Mouse (Mus musculus) embryonic facial prominence, embryonic 15.5 days (tissue): ENCODE measurements around the gene Bcat1. TPM values are rescaled to one million over a fixed set of nuclear protein-coding genes. Genes with fewer than 3 reads are reported as not detected.
A peak's percentile ranks its signal among the peaks of the same experiment; 100 is the strongest.
"Not testable (repeated sequence)": the region's sequence is repeated elsewhere in the genome, so short reads cannot be mapped to it uniquely, and the experiment has no call there.

ENCODE experiments used
- ATAC-seq: fragments of 200-750 bp; cut with Nextera tagmentation; 2 replicates; pipeline ENCODE4 v1.8.0; 2017; ENCODE audit warnings: low read depth, moderate TSS enrichment; ENCODE audit not compliant: insufficient number of reproducible peaks, low FRiP score, low TSS enrichment
- H3K27ac ChIP-seq: fragments of 300-500 bp; sonication (generic); replicated peaks from 2 replicates; pipeline ENCODE4 v1.5.1; 2015; ENCODE audit warnings: mild to moderate bottlenecking, inconsistent platforms
- H3K27me3 ChIP-seq: fragments of 300-500 bp; sonication (generic); 2 replicates; pipeline ENCODE4 v1.6.1; 2015; ENCODE audit warnings: inconsistent platforms
- H3K36me3 ChIP-seq: fragments of 300-500 bp; sonication (generic); 2 replicates; pipeline ENCODE4 v1.6.1; 2015; ENCODE audit warnings: mild to moderate bottlenecking, inconsistent platforms
- H3K4me1 ChIP-seq: fragments of 300-500 bp; sonication (generic); 2 replicates; pipeline ENCODE4 v1.6.1; 2015; ENCODE audit warnings: inconsistent platforms
- H3K4me2 ChIP-seq: fragments of 300-500 bp; sonication (generic); replicated peaks from 2 replicates; pipeline ENCODE4 v1.6.1; 2015; ENCODE audit warnings: mild to moderate bottlenecking, inconsistent platforms
- H3K4me3 ChIP-seq: fragments of 300-500 bp; sonication (generic); replicated peaks from 2 replicates; pipeline ENCODE4 v1.5.1; 2015; ENCODE audit warnings: mild to moderate bottlenecking, inconsistent platforms
- H3K9ac ChIP-seq: fragments of 300-500 bp; sonication (generic); 2 replicates; pipeline ENCODE4 v1.6.1; 2015; ENCODE audit warnings: inconsistent platforms
- H3K9me3 ChIP-seq: fragments of 300-500 bp; sonication (generic); replicated peaks from 2 replicates; pipeline ENCODE4 v1.6.1; 2016; ENCODE audit warnings: inconsistent platforms
- WGBS: fragments of 180-500 bp; shearing (Covaris S2); methylation state at CpG from one replicate; pipeline ENCODE4 v1.1.7; 2015; 5-methylcytosine and 5-hydroxymethylcytosine counted together
- polyA plus RNA-seq: library from polyadenylated mRNA; unstranded; fragments of >200 nt; fragmentation: Nextera tagmentation; extraction: Ambion mirVana; gene quantifications from 2 replicates; pipeline ENCODE4 v1.2.1, GENCODE M21; 2015

The Bcat1 gene
- polyA plus RNA-seq, 1 experiment from 2014 or later, result 22.7 TPM

- Histone ChIP-seq H3K4me1 (peaks cover 5% of the 10 kb centered on the region; the same call in 1 of the 2 replicates), H3K27me3 (no peaks in the 10 kb centered on the region), H3K9me3 (no peaks in the 10 kb centered on the region), H3K27ac (no peak within 1 kb of the TSS), H3K4me3 (no peak within 1 kb of the TSS), H3K4me2 (no peak within 1 kb of the TSS), H3K36me3 (no peaks in the 10 kb centered on the region), H3K9ac (no peak within 1 kb of the TSS)
- ATAC-seq, result no peak
- WGBS, result 78% methylated on average over 6 of the region's 6 CpGs
Observed at GRCm38 (mm10) chr6:145115476-145116097, 39.6 kb upstream of the Bcat1 start, which contains the start of gene Lrmp. Gene Lrmp, plus strand, starts transcription at chr6:145115653.

GRCm38 (mm10) chr6:145114561-145114960 is 38.6 kb upstream of the Bcat1 start:
- ATAC-seq, result no peak
- H3K9ac ChIP-seq, result no peak overlapping the region
- peaks cover 5% of the 10 kb centered on the region; the same call in 1 of the 2 replicates for H3K4me1 ChIP-seq
- H3K9me3 ChIP-seq, result no peaks in the 10 kb centered on the region
- H3K36me3 ChIP-seq, result no peaks in the 10 kb centered on the region
- no peak overlapping the region for H3K27ac ChIP-seq
- no peak overlapping the region for H3K4me3 ChIP-seq
- WGBS, result 69% methylated on average over 2 of the region's 2 CpGs
- no peak overlapping the region for H3K4me2 ChIP-seq
- H3K27me3 ChIP-seq, result no peaks in the 10 kb centered on the region

GRCm38 (mm10) chr6:145112865-145113264 is 36.9 kb upstream of the Bcat1 start:
- H3K9me3 ChIP-seq, result no peaks in the 10 kb centered on the region
- peaks cover 5% of the 10 kb centered on the region; the same call in 1 of the 2 replicates for H3K4me1 ChIP-seq
- no peak overlapping the region for H3K4me3 ChIP-seq
- no peaks in the 10 kb centered on the region for H3K27me3 ChIP-seq
- H3K9ac ChIP-seq, result no peak overlapping the region
- 55% methylated on average over 6 of the region's 6 CpGs for WGBS
- H3K27ac ChIP-seq, result no peak overlapping the region
- no peak for ATAC-seq
- H3K36me3 ChIP-seq, result no peaks in the 10 kb centered on the region
- no peak overlapping the region for H3K4me2 ChIP-seq

GRCm38 (mm10) chr6:145110786-145111185 is 34.8 kb upstream of the Bcat1 start:
- Histone ChIP-seq H3K36me3 (no peaks in the 10 kb centered on the region), H3K27ac (no peak overlapping the region), H3K9me3 (no peaks in the 10 kb centered on the region), H3K4me1 (no peaks in the 10 kb centered on the region), H3K27me3 (no peaks in the 10 kb centered on the region), H3K4me3 (no peak overlapping the region), H3K9ac (no peak overlapping the region), H3K4me2 (no peak overlapping the region)
- ATAC-seq, result no peak
- 92% methylated on average over 4 of the region's 4 CpGs for WGBS

GRCm38 (mm10) chr6:145106163-145106842 is 30.3 kb upstream of the Bcat1 start:
- H3K27ac ChIP-seq, result no peak overlapping the region
- H3K9ac ChIP-seq, result no peak overlapping the region
- no peak overlapping the region for H3K4me3 ChIP-seq
- no peaks in the 10 kb centered on the region for H3K27me3 ChIP-seq
- no peak overlapping the region for H3K4me2 ChIP-seq
- H3K9me3 ChIP-seq, result no peaks in the 10 kb centered on the region
- H3K4me1 ChIP-seq, result peaks cover 5% of the 10 kb centered on the region; the same call in 1 of the 2 replicates
- no peaks in the 10 kb centered on the region for H3K36me3 ChIP-seq
- WGBS, result 85% methylated on average over 5 of the region's 6 CpGs
- no peak for ATAC-seq

GRCm38 (mm10) chr6:145105439-145105838 is 29.5 kb upstream of the Bcat1 start:
- Histone ChIP-seq H3K4me2 (no peak overlapping the region), H3K36me3 (no peaks in the 10 kb centered on the region), H3K9me3 (no peaks in the 10 kb centered on the region), H3K9ac (no peak overlapping the region), H3K27me3 (no peaks in the 10 kb centered on the region), H3K4me1 (peaks cover 5% of the 10 kb centered on the region; the same call in 1 of the 2 replicates), H3K27ac (no peak overlapping the region), H3K4me3 (no peak overlapping the region)
- 93% methylated on average over 10 of the region's 10 CpGs for WGBS
- ATAC-seq, result no peak

- no peaks in the 10 kb centered on the region for H3K27me3 ChIP-seq
- H3K27ac ChIP-seq, result peak overlapping the region; percentile 72
- no peaks in the 10 kb centered on the region for H3K36me3 ChIP-seq
- 41% methylated on average over 10 of the region's 10 CpGs for WGBS
- H3K9ac ChIP-seq, result no peak overlapping the region
- peaks cover 5% of the 10 kb centered on the region; the same call in 1 of the 2 replicates for H3K4me1 ChIP-seq
- H3K4me3 ChIP-seq, result no peak overlapping the region
- ATAC-seq, result peak; percentile 57; the same call in 1 of the 2 replicates
- no peaks in the 10 kb centered on the region for H3K9me3 ChIP-seq
- H3K4me2 ChIP-seq, result no peak overlapping the region
Observed at GRCm38 (mm10) chr6:145104241-145104939, 28.4 kb upstream of the Bcat1 start.

- no peak overlapping the region for H3K4me3 ChIP-seq
- ATAC-seq, result no peak
- H3K4me2 ChIP-seq, result no peak overlapping the region
- peaks cover 5% of the 10 kb centered on the region; the same call in 1 of the 2 replicates for H3K4me1 ChIP-seq
- H3K9me3 ChIP-seq, result no peaks in the 10 kb centered on the region
- WGBS, result 59% methylated on average over 9 of the region's 9 CpGs
- H3K9ac ChIP-seq, result no peak overlapping the region
- no peak overlapping the region for H3K27ac ChIP-seq
- H3K27me3 ChIP-seq, result no peaks in the 10 kb centered on the region
- H3K36me3 ChIP-seq, result no peaks in the 10 kb centered on the region
Observed at GRCm38 (mm10) chr6:145100923-145101322, 24.9 kb upstream of the Bcat1 start.

- Histone ChIP-seq H3K36me3 (no peaks in the 10 kb centered on the region), H3K27me3 (no peaks in the 10 kb centered on the region), H3K4me1 (no peaks in the 10 kb centered on the region), H3K9ac (no peak overlapping the region), H3K27ac (no peak overlapping the region), H3K9me3 (no peaks in the 10 kb centered on the region), H3K4me2 (no peak overlapping the region), H3K4me3 (no peak overlapping the region)
- WGBS, result 73% methylated on average over 4 of the region's 4 CpGs
- no peak for ATAC-seq
Observed at GRCm38 (mm10) chr6:145094431-145094830, 18.4 kb upstream of the Bcat1 start.

- not testable (repeated sequence) for H3K4me3 ChIP-seq, H3K4me1 ChIP-seq, H3K9me3 ChIP-seq, H3K36me3 ChIP-seq, ATAC-seq, H3K4me2 ChIP-seq, H3K27me3 ChIP-seq, H3K27ac ChIP-seq, H3K9ac ChIP-seq
- 39% methylated on average over 7 of the region's 7 CpGs for whole genome bisulfite sequencing
Observed at GRCm38 (mm10) chr6:145093038-145093622, 17.1 kb upstream of the Bcat1 start.

- no peak overlapping the region for H3K4me2 ChIP-seq
- 72% methylated on average over 7 of the region's 7 CpGs for WGBS
- ATAC-seq, result no peak
- no peaks in the 10 kb centered on the region for H3K9me3 ChIP-seq
- H3K27me3 ChIP-seq, result no peaks in the 10 kb centered on the region
- no peak overlapping the region for H3K4me3 ChIP-seq
- H3K27ac ChIP-seq, result no peak overlapping the region
- no peak overlapping the region for H3K9ac ChIP-seq
- no peaks in the 10 kb centered on the region for H3K36me3 ChIP-seq
- no peaks in the 10 kb centered on the region for H3K4me1 ChIP-seq
Observed at GRCm38 (mm10) chr6:145091998-145092397, 16.0 kb upstream of the Bcat1 start.
